Mouse (Mus musculus) heart, embryonic 14.5 days (tissue): ENCODE results near the gene Ctdnep1. TPM values are rescaled to one million over a fixed set of nuclear protein-coding genes. Genes with fewer than 3 reads are reported as not detected.
"Not testable (repeated sequence)": the region's sequence is repeated elsewhere in the genome, so short reads cannot be mapped to it uniquely, and the experiment has no call there.

Source experiments
- ATAC-seq: fragments of 200-750 bp; cut with Nextera tagmentation; 2 replicates; pipeline ENCODE4 v1.8.0; 2017; ENCODE audit warnings: low read depth, moderate TSS enrichment; ENCODE audit not compliant: insufficient number of reproducible peaks, insufficient read depth, low FRiP score
- H3K27ac ChIP-seq, 2 experiments: fragments of 200-500 bp in 1 of 2; fragments of 300-500 bp in 1 of 2; sonication (generic) in 1 of 2; replicated peaks in 1 of 2; 2 replicates each; pipeline ENCODE4 v1.5.1; 2012 to 2014; ENCODE audit warnings: low read depth in 2 of 2, low read length in 2 of 2, control low read depth in 1 of 2, mild to moderate bottlenecking in 1 of 2, mixed read lengths in 1 of 2; ENCODE audit not compliant: control insufficient read depth in 1 of 2, insufficient read depth in 1 of 2
- H3K27me3 ChIP-seq: fragments of 300-500 bp; sonication (generic); 2 replicates; pipeline ENCODE4 v1.6.1; 2014; ENCODE audit warnings: mild to moderate bottlenecking, low read length, control low read depth; ENCODE audit not compliant: control insufficient read depth, insufficient read depth
- H3K36me3 ChIP-seq: fragments of 300-500 bp; sonication (generic); 2 replicates; pipeline ENCODE4 v1.6.1; 2014; ENCODE audit warnings: mild to moderate bottlenecking, control low read depth, low read length, mixed read lengths; ENCODE audit not compliant: control insufficient read depth, insufficient read depth
- H3K4me1 ChIP-seq, 2 experiments: fragments of 200-500 bp in 1 of 2; fragments of 300-500 bp in 1 of 2; sonication (generic) in 1 of 2; 2 replicates each; pipeline ENCODE4 v1.6.1; 2012 to 2014; ENCODE audit warnings: low read length in 2 of 2, control low read depth in 1 of 2, mixed read lengths in 1 of 2; ENCODE audit not compliant: control insufficient read depth in 2 of 2, insufficient read depth in 2 of 2
- H3K4me2 ChIP-seq: fragments of 300-500 bp; sonication (generic); 2 replicates; pipeline ENCODE4 v1.6.1; 2014; ENCODE audit warnings: mild to moderate bottlenecking, low read length
- H3K4me3 ChIP-seq, 2 experiments: fragments of 200-500 bp in 1 of 2; fragments of 300-500 bp in 1 of 2; sonication (generic) in 1 of 2; 2 replicates each; pipeline ENCODE4 v1.5.1; 2012 to 2014; ENCODE audit warnings: low read length in 2 of 2, mild to moderate bottlenecking in 2 of 2, control low read depth in 1 of 2, low read depth in 1 of 2, moderate library complexity in 1 of 2; ENCODE audit not compliant: control insufficient read depth in 1 of 2, insufficient read depth in 1 of 2
- H3K9ac ChIP-seq: fragments of 300-500 bp; sonication (generic); 2 replicates; pipeline ENCODE4 v1.6.1; 2014; ENCODE audit warnings: mild to moderate bottlenecking, low read length
- H3K9me3 ChIP-seq: fragments of 300-500 bp; sonication (generic); 2 replicates; pipeline ENCODE4 v1.6.1; 2016; ENCODE audit warnings: low read length, control low read depth; ENCODE audit not compliant: control insufficient read depth
- WGBS: fragments of 180-500 bp; shearing (Covaris S2); extraction: QIAGEN DNeasy Blood & Tissue Kit; methylation state at CpG from one replicate; pipeline ENCODE4 v1.1.7; 2014; 5-methylcytosine and 5-hydroxymethylcytosine counted together
- polyA plus RNA-seq: library from polyadenylated mRNA; unstranded; fragments of >200 nt; fragmentation: Nextera tagmentation; extraction: Ambion mirVana; gene quantifications from 2 replicates; pipeline ENCODE4 v1.2.1, GENCODE M21; 2014

The Ctdnep1 gene
- polyA plus RNA-seq, 1 experiment from 2014 or later, result 26.0 TPM

DNA sequence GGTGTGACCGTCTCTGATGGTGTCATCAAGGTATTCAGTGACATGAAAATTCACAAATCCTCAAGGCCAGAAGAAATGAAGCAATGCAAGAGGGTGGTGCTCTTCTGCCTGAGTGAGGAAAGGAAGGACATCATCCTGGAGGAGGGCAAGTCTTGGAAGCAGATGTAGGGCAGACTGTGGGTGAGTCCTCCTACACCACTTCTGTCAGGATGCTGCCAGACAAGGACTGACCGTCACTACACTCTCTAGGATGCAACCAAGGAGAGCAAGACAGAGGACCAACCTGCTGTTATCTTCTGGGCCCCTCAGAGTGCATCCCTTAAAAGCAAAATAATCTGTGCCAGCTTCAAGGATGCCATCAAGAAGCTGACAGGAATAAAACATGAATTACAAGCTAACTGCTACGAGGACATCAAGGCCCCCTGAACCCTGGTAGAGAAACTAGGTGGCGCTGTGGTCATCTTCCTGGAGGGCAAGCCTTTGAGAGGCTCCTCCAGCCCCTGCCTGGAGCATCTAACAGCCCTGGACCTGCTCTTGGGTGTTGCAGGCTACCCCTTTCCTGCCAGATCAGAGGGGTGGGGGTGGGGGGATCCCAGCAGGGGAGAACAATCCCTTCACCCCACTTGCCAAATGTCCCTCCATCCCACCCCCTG is 30.0 kb upstream of the Ctdnep1 start:
- H3K4me2 ChIP-seq, result no peak overlapping the region
- ATAC-seq, result no peak
- no peaks in the 10 kb centered on the region; the same call in 1 of the 2 replicates for H3K27me3 ChIP-seq
- no peak overlapping the region for H3K4me3 ChIP-seq
- H3K4me1 ChIP-seq, result peaks cover 9 to 20% of the 10 kb centered on the region in 2 experiments
- H3K9ac ChIP-seq, result no peak overlapping the region
- no peaks in the 10 kb centered on the region for H3K9me3 ChIP-seq
- H3K27ac ChIP-seq, result no peak overlapping the region
- H3K36me3 ChIP-seq, result peaks cover 7% of the 10 kb centered on the region
- WGBS, result 37% methylated on average over 4 of the region's 4 CpGs

GRCm38 (mm10) chr11:69952274-69952673 is 28.7 kb upstream of the Ctdnep1 start:
- Histone ChIP-seq H3K4me1 (peaks cover 5 to 11% of the 10 kb centered on the region in 2 experiments), H3K27ac (no peak overlapping the region), H3K9me3 (no peaks in the 10 kb centered on the region), H3K27me3 (no peaks in the 10 kb centered on the region; the same call in 1 of the 2 replicates), H3K4me3 (no peak overlapping the region), H3K36me3 (no peaks in the 10 kb centered on the region), H3K4me2 (no peak overlapping the region), H3K9ac (no peak overlapping the region)
- 54% methylated on average over 1 of the region's 1 CpGs for WGBS
- ATAC-seq, result no peak

DNA sequence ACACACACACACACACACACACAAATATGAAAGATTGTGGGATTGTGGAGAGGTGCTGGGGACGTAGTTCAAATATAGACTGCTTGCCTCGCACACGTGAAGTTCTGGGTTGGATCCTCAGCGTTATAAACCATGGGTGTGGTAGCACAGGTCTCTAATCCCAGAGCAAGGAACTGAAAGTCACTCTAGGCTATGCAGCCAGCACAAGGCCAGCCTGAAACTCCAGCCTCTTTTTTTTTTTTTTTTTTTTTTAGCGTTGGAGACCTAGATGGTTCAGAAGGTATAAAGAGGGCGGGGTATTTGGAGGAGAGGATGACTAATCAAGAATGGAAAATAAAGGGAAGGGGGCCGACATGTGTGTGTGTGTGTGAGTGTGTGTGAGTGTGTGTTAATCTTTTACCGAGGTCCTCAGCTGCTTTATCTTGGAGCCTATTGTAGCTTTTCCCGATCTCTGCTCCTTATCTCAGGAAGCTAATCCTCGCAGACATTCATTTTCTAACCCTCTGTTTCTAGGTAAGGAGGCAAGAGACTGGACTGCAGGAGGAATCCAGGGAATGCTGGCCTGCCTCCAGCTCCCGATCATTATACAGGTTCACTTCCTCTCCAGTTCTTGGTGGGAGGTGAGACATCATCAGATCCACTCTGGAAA is 27.6 kb upstream of the Ctdnep1 start:
- Histone ChIP-seq H3K4me2 (0 out of 2 replicates have a peak overlapping the region, but pooled peaks have one; percentile 6), H3K9ac (no peak overlapping the region), H3K4me1 (peaks cover 4 to 11% of the 10 kb centered on the region in 2 experiments), H3K4me3 (no peak overlapping the region), H3K9me3 (no peaks in the 10 kb centered on the region), H3K27me3 (no peaks in the 10 kb centered on the region; the same call in 1 of the 2 replicates), H3K27ac (no peak overlapping the region), H3K36me3 (no peaks in the 10 kb centered on the region)
- WGBS, result 23% methylated on average over 11 of the region's 11 CpGs
- no peak for ATAC-seq

GRCm38 (mm10) chr11:69955618-69956017 is 25.3 kb upstream of the Ctdnep1 start:
- ATAC-seq, H3K36me3 ChIP-seq: not testable (repeated sequence)
- 66% methylated on average over 3 of the region's 4 CpGs for WGBS

GRCm38 (mm10) chr11:69956218-69956617 is 24.7 kb upstream of the Ctdnep1 start:
- Histone ChIP-seq H3K36me3 (no peaks in the 10 kb centered on the region), H3K9me3 (no peaks in the 10 kb centered on the region), H3K27ac (no peak overlapping the region), H3K4me1 (peaks cover 0 to 7% of the 10 kb centered on the region in 2 experiments; a peak in 2 of 4 replicates), H3K4me2 (no peak overlapping the region), H3K9ac (no peak overlapping the region), H3K27me3 (peaks cover 8% of the 10 kb centered on the region; the same call in 1 of the 2 replicates), H3K4me3 (no peak overlapping the region)
- WGBS, result 83% methylated on average over 1 of the region's 1 CpGs
- ATAC-seq, result no peak

More at GRCm38 (mm10) chr11:69955618-69956017, 25.3 kb upstream of the Ctdnep1 start:
- not testable (repeated sequence) for H3K4me3 ChIP-seq, H3K4me2 ChIP-seq, H3K9me3 ChIP-seq, H3K4me1 ChIP-seq, H3K27ac ChIP-seq, H3K9ac ChIP-seq, H3K27me3 ChIP-seq

- no peak overlapping the region for H3K4me3 ChIP-seq
- peaks cover 49% of the 10 kb centered on the region for H3K27me3 ChIP-seq
- no peak overlapping the region for H3K4me2 ChIP-seq
- no peaks in the 10 kb centered on the region for H3K9me3 ChIP-seq
- WGBS, result 21% methylated on average over 5 of the region's 5 CpGs
- no peak overlapping the region for H3K27ac ChIP-seq
- no peak for ATAC-seq
- no peak overlapping the region for H3K9ac ChIP-seq
- no peaks in the 10 kb centered on the region for H3K36me3 ChIP-seq
- H3K4me1 ChIP-seq, result peaks cover 0 to 4% of the 10 kb centered on the region in 2 experiments; a peak in 2 of 4 replicates
Observed at GRCm38 (mm10) chr11:69960616-69961015, 20.3 kb upstream of the Ctdnep1 start.

DNA sequence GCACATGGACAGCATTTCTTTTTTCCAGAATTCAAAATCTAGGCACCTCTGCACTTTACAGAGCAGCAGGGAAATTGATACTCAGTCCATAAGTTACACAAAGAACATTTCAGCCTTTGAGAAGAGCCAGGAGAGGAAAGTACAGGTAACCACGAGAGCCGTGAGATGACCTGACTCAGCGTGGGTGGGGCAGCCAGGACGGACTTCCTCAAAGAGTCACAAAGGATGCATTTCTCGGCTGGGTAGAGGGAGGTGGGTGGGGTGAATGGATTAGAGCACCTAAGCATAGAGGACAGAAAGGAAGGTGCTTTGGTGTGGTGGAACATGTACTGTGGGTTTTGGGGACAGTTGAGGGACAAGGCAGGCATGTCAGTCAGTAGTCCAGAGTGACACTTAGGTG is 19.1 kb upstream of the Ctdnep1 start:
- H3K27me3 ChIP-seq, result peaks cover 61% of the 10 kb centered on the region
- no peak overlapping the region for H3K27ac ChIP-seq
- peaks cover 2 to 12% of the 10 kb centered on the region in 2 experiments; a peak in 3 of 4 replicates for H3K4me1 ChIP-seq
- no peaks in the 10 kb centered on the region for H3K9me3 ChIP-seq
- 38% methylated on average over 5 of the region's 5 CpGs for WGBS
- H3K36me3 ChIP-seq, result no peaks in the 10 kb centered on the region
- H3K4me2 ChIP-seq, result no peak overlapping the region
- ATAC-seq, result no peak
- no peak overlapping the region for H3K9ac ChIP-seq
- no peak overlapping the region for H3K4me3 ChIP-seq
